In genomic region chr11:107584660-107585451, GRCm38 (mm10) we compare ENCODE assay signal across 10 mouse cellular contexts. TPM values are rescaled to one million over a fixed set of nuclear protein-coding genes. Genes with fewer than 3 reads are reported as not detected.
A peak's percentile ranks its signal among the peaks of the same experiment; 100 is the strongest.
DNase-seq lines count a peak whose midpoint lies in the region; ATAC-seq and TF ChIP-seq lines count a peak whose summit lies in the region.
"Had no signal": no experiment of that assay in that cellular context is flagged by ENCODE, and none has a peak within 500 bp of the region (broad histone marks: within the 10 kb centered on the region; RNA-seq: fewer than 3 reads in every experiment).

No protein-coding gene starts in this region.

- no peak overlapping the region for H3K4me2 ChIP-seq in heart, postnatal 0 days (ENCODE audit: low read depth, low read length)
- no peak overlapping the region for H3K4me2 ChIP-seq in heart, embryonic 12.5 days
- H3K4me2 ChIP-seq: forebrain, embryonic 13.5 days; hindbrain, embryonic 12.5 days had no signal

- no peak for TF ChIP-seq POLR2A in cerebellum, adult 2 months (IDR thresholded peaks at IDR 0.05; ENCODE audit: borderline replicate concordance, insufficient read depth, low read length)

- no peak for TF ChIP-seq CTCF in heart, postnatal 0 days (IDR thresholded peaks at IDR 0.05; ENCODE audit: low read depth)
- TF ChIP-seq CTCF in cerebellum, adult 2 months (IDR thresholded peaks at IDR 0.05; ENCODE audit: borderline replicate concordance, insufficient read depth, low read depth, low read length): no peak

- ATAC-seq in heart, postnatal 0 days (ENCODE audit: insufficient read depth, low read depth): 0 out of 2 replicates have a peak, but pooled peaks have one; percentile 63
- no peak for ATAC-seq in heart, embryonic 12.5 days (ENCODE audit: insufficient number of reproducible peaks, low FRiP score)
- peak; percentile 84 for ATAC-seq in megakaryocyte progenitor cell, adult 5-6 weeks (replicated peaks; ENCODE audit: poor library complexity)
- ATAC-seq: forebrain, embryonic 13.5 days had no signal

- peak; percentile 58 for DNase-seq in heart, postnatal 0 days (ENCODE audit: low spot score)
- DNase-seq in urinary bladder, postnatal 14 days (ENCODE audit: low spot score): peak; percentile 19
- no peak for DNase-seq in urinary bladder, postnatal 25 days (ENCODE audit: low spot score)
- DNase-seq in gastrocnemius, adult 8-10 months (ENCODE audit: low spot score in 2 of 2): no peak
- DNase-seq in cerebellum, adult 2 months: no peak
- DNase-seq: layer of hippocampus, adult 9-11 months had no signal

- no peak overlapping the region for H3K4me3 ChIP-seq in heart, postnatal 0 days (ENCODE audit: low read depth, low read length)
- H3K4me3 ChIP-seq in heart, embryonic 12.5 days: no peak overlapping the region
- H3K4me3 ChIP-seq in cerebellum, adult 2 months (replicated peaks; ENCODE audit: insufficient read depth, low read depth, low read length): no peak overlapping the region
- H3K4me3 ChIP-seq: forebrain, embryonic 13.5 days; hindbrain, embryonic 12.5 days had no signal

- H3K36me3 ChIP-seq in heart, postnatal 0 days (replicated peaks; ENCODE audit: control insufficient read depth, insufficient read depth, low read length): peaks cover 32% of the 10 kb centered on the region
- peaks cover 36% of the 10 kb centered on the region for H3K36me3 ChIP-seq in heart, embryonic 12.5 days

- 78% methylated on average over 12 of the region's 12 CpGs for WGBS in heart, postnatal 0 days
- 82% methylated on average over 12 of the region's 12 CpGs for WGBS in heart, embryonic 12.5 days
- WGBS in cerebellum, adult 2 months: 70% methylated on average over 12 of the region's 12 CpGs

- peak overlapping the region; percentile 38; the same call in 1 of the 2 replicates for H3K27ac ChIP-seq in heart, postnatal 0 days (ENCODE audit: low read depth)
- no peak overlapping the region for H3K27ac ChIP-seq in heart, embryonic 12.5 days (ENCODE audit: poor library complexity, severe bottlenecking)
- no peak overlapping the region for H3K27ac ChIP-seq in cerebellum, adult 2 months (ENCODE audit: insufficient read depth, low read length)
- H3K27ac ChIP-seq: forebrain, embryonic 13.5 days; hindbrain, embryonic 12.5 days had no signal

- H3K4me1 ChIP-seq in heart, postnatal 0 days (ENCODE audit: control insufficient read depth, insufficient read depth): no peaks in the 10 kb centered on the region
- H3K4me1 ChIP-seq in heart, embryonic 12.5 days (replicated peaks): peaks cover 8% of the 10 kb centered on the region
- H3K4me1 ChIP-seq in cerebellum, adult 2 months (ENCODE audit: control insufficient read depth, insufficient read depth, low read length): no peaks in the 10 kb centered on the region
- H3K4me1 ChIP-seq: hindbrain, embryonic 12.5 days had no signal

- H3K9me3 ChIP-seq in heart, postnatal 0 days (replicated peaks; ENCODE audit: control insufficient read depth, low read length): no peaks in the 10 kb centered on the region
- no peaks in the 10 kb centered on the region for H3K9me3 ChIP-seq in heart, embryonic 12.5 days (replicated peaks)
- H3K9me3 ChIP-seq: forebrain, embryonic 13.5 days; hindbrain, embryonic 12.5 days had no signal

- no peak overlapping the region for H3K9ac ChIP-seq in heart, postnatal 0 days (replicated peaks; ENCODE audit: low read depth, low read length)
- no peak overlapping the region for H3K9ac ChIP-seq in heart, embryonic 12.5 days
- H3K9ac ChIP-seq: forebrain, embryonic 13.5 days; hindbrain, embryonic 12.5 days had no signal

- TF ChIP-seq EP300 in heart, postnatal 0 days (IDR thresholded peaks at IDR 0.05; ENCODE audit: low read depth): no peak

- H3K27me3 ChIP-seq in heart, postnatal 0 days (ENCODE audit: control insufficient read depth, insufficient read depth, low read length): no peaks in the 10 kb centered on the region
- H3K27me3 ChIP-seq in heart, embryonic 12.5 days (replicated peaks): no peaks in the 10 kb centered on the region
- no peaks in the 10 kb centered on the region for H3K27me3 ChIP-seq in cerebellum, adult 2 months (ENCODE audit: control insufficient read depth, insufficient read depth, low read length)
- H3K27me3 ChIP-seq: forebrain, embryonic 13.5 days; hindbrain, embryonic 12.5 days had no signal

RNA-seq across cellular contexts. Expression of gene Helz, which starts 37.1 kb away (rescaled TPM):
- total RNA-seq in heart, postnatal 0 days (2014; rRNA removed; ENCODE audit: low replicate concordance): 8.0 and 10.8 TPM in 2 replicates
- 7.3 and 8.1 TPM in 2 replicates for polyA plus RNA-seq in heart, postnatal 0 days (2015; fragmentation: Nextera tagmentation; extraction: Ambion mirVana)
- polyA plus RNA-seq in heart, embryonic 12.5 days (2016; fragmentation: Nextera tagmentation; extraction: Ambion mirVana): 19.5 and 22.8 TPM in 2 replicates
- 25.4 and 27.1 TPM in 2 replicates for total RNA-seq in megakaryocyte progenitor cell, adult 5-6 weeks (2015)
- 17.6 and 27.3 TPM in 2 replicates for total RNA-seq in megakaryocyte progenitor cell, adult 5-6 weeks (2017)
- 10 to 100 TPM; 17.3 to 21.4 (median 17.9) TPM for total RNA-seq in gastrocnemius, adult 8-10 months (2022)
- polyA plus RNA-seq in cerebellum, adult 2 months (2012; rRNA removed): 16.3 and 18.5 TPM in 2 replicates

Comparison
In these comparisons a context has a peak if more than half of its experiments do, and no peak if none do; other contexts are left out.
1. DNase-seq: peak in heart, postnatal 0 days (single experiment) and urinary bladder, postnatal 14 days (single experiment); none in urinary bladder, postnatal 25 days (single experiment), gastrocnemius, adult 8-10 months (0 of 2) and cerebellum, adult 2 months (0 of 2).